Mouse (Mus musculus) T-helper 1 cell (primary cell): ENCODE data around the gene Fchsd2.

Source experiments
- in situ Hi-C: fragments of 300-600 bp; cut with MboI, MseI; formaldehyde crosslinking; loops from one replicate; pipeline ENCODE4 v1.15.1; 2025; ENCODE audit warnings: high pct_unique_total_duplicates

The Fchsd2 gene

DNA sequence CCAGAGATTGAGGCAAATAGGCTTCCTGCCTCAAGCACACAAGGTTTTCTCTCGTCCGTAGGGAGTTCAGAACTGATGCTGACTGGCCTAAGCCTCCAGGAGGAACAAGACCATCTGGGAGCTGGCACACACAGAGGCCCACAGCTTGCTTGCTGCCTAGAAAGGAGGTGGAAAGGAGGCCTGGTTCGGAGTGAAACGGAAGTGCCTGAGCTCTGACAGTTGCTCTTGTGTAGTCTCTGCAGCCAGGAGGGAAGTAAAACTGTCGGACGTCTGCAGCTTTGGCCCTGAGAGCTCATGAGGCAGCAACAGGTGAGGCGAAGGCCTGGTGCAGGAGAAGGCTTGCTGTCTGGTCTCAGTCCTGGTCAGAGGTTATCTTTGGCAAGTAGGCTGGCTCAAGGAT lies at the start of gene Fchsd2:
TSS of gene Fchsd2 (plus strand) at position 246 of the 400 bp plus-strand sequence.
- in situ Hi-C loops = no loop called here

DNA sequence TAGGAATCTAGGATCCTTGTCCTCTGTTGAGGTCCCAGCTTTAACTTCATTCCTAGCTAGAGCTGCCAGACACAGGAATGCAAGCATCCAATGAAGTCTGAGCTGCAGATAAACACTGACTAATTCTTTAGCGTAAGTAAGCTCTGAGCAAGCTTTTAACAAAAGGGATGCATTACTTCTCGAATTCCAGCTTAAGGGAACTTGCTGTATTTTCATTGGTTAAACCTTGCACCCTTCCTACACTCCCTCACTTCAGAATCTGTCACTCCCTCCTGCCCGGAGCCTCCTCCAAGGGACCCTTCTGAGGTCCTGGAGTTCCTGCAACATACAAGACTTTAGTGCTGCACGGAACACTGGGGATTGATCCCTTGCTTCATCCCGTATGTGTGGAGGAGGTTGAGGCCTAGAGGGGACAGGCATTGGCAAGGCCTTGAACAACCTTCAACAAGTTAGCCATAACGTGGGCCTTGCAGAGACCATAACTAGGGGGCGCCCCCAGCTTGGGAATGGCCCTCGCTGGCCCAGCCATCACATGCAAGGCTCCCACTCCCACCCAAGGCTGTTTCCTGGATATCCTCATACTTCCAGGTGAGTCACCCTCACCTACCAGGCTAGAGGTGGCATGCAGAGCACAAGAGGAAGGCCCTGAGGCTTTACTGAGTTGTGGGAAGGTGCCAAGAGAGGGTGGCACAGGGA lies 48.7 kb upstream of the Fchsd2 start:
- in situ Hi-C loops = loop anchor here (5.0 kb wide), 1 partner anchor 52 kb away; no protein-coding TSS in a partner anchor

DNA sequence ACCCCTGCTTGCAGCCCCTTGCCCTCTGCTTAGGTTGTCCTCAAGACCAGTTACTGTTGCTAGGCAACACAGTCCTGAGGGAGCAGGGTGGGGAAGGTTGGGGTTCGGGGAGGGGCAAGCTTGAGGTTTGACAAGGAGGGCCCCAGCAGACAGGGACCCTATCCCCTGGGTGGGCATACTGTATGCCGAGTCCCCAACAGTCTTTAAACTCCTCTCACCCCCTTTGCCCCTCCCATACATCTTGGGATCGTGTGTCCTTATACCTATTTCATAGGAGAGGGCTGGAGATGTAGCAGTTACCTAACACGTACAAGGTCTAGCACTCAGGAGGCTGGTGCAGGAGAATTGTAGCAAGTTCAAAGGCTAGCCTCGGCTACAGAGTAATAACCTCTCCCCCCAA lies 44.4 kb upstream of the Fchsd2 start:
- in situ Hi-C loops = loop anchor here (5.0 kb wide), 1 partner anchor 96 kb away; no protein-coding TSS in a partner anchor

DNA sequence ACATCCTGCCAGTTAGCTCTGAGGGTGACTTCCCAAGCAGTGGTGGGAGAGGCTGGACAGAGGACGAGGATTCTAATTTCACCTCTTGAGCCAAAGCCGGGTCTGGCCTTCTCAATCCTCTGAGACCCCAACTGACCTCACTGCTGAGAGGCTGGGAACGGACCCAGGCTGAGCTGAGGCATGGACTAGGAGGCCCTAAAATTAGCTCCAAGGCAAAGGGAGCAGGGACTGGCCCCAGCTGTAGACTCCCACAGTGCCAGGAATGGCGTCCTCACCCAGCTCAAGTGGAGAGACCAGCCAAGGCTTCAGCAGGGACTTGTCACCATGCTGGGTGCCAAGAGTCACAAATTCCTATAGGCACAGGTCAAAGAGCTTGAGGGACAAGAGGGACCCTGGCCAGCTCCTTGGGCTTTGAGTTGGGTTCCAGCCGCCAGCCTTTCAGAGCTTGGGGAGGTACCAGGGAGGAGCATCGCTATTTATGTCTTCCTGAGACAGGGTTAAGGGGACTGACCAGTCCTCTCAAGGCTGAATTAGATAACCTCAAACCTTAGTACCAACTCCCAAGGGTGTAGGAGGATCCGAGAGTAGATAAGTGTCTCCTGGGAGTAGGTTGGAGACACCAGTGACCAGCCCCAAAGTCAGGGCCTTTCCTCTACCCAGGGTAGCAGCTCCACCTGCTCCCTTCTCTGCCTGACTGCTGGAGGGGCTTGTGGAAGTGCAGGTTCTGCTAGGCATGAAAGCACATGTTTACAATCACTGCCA lies 43.2 kb upstream of the Fchsd2 start:
- in situ Hi-C loops = loop anchor here (5.0 to 25.0 kb wide), 2 partner anchors 97 to 238 kb away; no protein-coding TSS in a partner anchor

DNA sequence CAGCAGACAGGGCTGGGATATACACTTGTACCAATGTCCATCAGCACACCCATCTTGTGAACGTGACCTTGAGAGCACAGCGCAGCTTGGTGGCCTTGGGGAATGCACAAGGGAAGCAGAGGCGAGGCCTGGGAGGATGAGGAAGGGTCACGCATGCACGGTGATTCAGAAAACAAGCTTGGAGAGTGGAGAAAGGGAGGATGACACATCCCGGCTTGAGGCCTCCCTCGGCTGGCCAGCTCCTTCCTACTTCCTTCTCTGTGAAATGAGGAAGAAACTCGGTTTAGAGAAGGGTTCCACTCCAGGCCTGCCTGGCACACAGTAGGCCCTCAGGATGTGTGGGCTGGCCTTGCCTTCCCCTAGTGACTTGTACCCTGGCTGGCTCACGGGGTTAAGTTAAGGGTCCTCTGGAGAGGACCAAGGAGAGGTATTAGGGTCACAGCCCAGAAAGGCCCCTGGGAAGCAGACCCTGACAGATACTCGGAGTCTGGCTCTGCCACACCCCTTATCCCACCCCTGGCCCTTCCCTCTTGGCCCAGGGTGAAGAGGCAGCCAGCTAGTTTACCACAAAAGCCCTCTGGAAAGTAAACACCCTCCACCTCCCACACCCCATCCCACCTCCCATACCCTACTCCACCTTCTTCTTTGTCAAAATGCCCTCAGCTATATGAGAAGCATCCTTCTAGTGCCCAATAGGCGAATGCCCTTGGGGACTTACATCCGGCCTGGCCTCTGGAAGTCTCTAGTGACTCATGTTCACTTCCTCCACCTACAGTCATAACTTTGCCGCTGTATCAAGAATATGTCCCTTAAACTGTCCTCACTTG lies 41.7 kb upstream of the Fchsd2 start:
- in situ Hi-C loops = loop anchor here (25.0 kb wide), 1 partner anchor 236 kb away; no protein-coding TSS in a partner anchor

DNA sequence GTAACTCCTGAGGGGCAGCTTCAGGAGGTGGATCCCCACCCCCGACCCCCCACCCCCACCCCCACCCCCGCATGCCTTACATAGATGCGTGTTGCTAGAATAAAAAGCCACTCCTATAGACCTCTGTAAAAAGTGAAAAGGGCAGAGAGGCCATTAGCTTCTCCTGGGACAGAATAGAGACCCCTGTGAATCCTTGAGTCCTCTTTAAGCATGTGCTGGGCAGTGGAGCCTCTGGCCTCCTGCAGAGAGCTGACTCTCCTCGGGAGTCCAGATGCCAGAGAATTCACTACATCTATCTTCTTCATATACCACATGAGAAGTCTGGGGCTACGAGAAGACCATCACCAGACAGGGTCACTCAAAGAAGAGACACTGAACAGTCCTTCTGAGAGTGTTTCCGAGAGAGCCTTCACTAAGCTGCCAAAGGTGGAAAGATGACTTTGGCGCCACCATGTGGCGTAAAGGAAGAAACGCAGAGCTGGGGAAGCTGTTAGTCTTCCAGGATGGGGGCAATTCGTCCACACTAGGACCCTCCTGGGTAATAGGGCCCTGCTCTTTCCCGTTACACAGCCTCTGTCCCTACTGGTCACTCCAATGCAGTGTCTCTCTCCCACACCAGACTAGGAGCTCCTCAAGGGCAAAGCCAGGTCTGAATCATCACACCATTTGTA lies 41.0 kb upstream of the Fchsd2 start:
- in situ Hi-C loops = loop anchor here (25.0 kb wide), 1 partner anchor 236 kb away; no protein-coding TSS in a partner anchor

DNA sequence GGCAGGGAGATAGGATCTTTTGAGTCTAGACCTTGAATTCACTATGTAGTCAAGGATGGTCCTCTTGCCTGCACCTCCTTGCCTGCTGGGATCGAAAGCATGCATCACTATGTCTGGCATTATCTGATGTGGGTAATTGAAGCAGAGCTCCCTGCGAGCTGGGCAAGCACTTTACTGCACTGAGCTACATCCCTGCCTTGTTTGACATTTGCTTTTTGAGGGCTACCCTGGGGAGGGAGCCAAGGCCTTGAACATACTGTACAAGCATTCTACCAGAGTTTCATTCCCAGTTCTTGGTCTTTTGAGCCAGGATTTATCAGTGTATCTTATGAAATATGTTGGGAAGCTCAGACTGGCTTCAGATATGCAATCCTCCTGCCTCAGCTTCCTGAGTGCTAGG lies 39.5 kb upstream of the Fchsd2 start:
- in situ Hi-C loops = loop anchor here (25.0 kb wide), 1 partner anchor 234 kb away; no protein-coding TSS in a partner anchor

DNA sequence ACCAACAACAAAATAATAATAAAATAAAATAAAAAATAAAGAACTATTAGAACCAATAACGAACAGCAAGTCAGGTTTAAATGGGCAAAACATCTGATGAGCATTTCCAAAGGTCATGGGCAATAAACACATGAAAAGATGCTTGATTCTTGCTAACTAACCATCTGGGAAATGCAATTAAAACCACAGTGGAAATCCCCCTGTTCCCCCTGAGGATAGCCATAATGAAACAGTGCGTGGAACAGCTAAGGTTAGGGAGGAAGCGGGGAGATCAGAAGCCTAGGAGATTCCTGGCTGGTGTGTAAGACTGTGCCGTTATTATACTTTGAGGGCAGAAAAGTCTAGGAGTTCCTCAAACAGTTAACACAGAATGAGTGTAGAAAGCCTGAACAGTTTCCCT lies 35.4 kb upstream of the Fchsd2 start:
- in situ Hi-C loops = loop anchor here (25.0 kb wide), 1 partner anchor 230 kb away; no protein-coding TSS in a partner anchor

DNA sequence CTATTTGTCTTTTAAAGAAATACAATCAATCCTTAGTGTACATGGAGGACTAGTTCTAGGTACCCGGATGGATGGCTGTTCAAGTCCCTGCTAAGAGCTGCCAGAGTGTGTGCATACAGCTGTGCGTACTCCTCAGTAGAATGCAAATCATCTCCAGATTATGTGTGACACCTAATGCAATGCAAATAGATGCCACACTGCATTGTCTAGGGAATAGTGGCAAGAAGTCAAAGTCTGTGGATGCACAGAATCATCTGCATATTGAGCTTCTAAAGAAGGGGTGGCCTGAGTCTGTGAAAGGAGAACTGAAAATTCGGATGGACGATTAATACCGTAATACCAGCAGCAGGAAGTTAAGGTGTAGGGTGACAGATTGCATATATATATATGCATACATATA lies 33.5 kb upstream of the Fchsd2 start:
- in situ Hi-C loops = loop anchor here (25.0 kb wide), 1 partner anchor 228 kb away; no protein-coding TSS in a partner anchor

DNA sequence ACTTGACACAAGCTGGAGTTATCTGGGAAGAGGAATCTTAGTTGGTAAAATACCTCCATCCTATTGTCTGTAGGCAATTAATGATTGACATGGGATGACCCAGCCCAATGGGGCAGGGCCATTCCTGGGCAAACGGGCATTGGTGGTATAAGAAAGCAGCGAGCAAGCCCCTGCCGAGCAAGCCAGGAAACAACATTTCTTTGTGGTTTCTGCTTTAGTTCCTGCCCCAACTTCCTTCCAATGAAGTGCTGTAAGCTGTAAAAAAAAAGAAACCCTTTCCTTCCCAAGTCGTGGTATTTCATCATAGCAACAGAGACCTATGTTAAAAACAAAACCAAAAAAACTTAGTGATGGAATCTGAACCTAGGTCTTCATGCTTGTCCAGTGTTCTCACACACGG lies 32.2 kb upstream of the Fchsd2 start:
- in situ Hi-C loops = loop anchor here (25.0 kb wide), 1 partner anchor 227 kb away; no protein-coding TSS in a partner anchor

DNA sequence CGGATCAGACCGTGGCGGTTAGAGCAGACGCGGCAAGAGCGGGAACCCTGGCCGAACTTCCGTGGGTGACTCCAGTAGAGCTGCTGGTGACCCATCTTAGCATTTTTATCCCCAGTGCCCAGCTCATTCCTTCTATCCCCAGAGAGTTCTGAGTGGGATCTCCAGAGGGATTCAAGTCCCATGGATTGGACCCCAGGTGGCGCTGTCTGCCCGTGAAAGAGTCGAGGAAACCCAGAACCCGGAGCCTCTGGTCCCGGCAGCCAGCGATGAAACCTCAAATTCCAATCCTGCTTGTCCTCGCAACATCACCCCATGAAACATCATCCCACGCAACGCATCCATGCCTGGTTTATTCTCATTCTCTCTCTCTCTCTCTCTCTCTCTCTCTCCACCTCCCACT lies 31.3 kb upstream of the Fchsd2 start:
- in situ Hi-C loops = loop anchor here (25.0 kb wide), 1 partner anchor 226 kb away; no protein-coding TSS in a partner anchor

DNA sequence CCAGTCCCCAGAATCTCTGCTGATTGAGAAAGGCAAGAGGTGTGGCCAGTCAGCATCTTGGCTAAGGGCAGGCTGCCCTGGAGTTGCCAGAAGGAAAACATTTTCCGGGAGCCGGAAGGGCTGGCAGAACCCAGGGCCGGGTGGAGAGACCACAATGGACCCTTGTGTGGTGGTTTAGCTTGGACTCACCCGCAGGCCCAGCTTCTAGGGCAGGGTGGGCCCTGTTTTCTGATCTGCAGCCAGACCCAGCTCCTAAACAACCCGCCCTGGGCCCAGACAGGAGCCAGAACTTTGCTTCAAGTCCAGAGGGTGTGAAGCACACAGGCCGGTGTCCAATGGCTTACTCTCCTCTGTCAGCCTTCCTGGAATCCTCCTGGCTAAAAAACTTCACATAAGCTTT lies 30.4 kb upstream of the Fchsd2 start:
- in situ Hi-C loops = loop anchor here (25.0 kb wide), 1 partner anchor 225 kb away; no protein-coding TSS in a partner anchor

DNA sequence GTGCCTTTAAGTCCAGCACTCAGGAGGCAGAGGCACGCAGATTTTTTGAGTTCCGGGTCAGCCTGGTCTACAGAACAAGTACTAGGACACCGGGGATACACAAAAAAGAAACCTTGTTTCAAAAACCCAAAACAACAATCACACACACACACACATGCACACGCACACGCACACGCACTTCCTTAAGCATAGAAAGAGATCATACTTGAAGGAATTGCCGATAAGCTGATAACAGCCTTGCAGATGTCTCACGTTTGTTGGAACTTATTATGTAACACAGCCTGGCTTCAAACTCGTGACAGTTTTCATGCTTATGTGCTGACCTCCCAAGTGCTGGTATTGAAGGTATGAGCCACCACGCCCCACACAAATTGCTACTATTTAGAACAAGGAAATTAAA lies 29.1 kb upstream of the Fchsd2 start:
- in situ Hi-C loops = loop anchor here (25.0 kb wide), 1 partner anchor 224 kb away; no protein-coding TSS in a partner anchor

DNA sequence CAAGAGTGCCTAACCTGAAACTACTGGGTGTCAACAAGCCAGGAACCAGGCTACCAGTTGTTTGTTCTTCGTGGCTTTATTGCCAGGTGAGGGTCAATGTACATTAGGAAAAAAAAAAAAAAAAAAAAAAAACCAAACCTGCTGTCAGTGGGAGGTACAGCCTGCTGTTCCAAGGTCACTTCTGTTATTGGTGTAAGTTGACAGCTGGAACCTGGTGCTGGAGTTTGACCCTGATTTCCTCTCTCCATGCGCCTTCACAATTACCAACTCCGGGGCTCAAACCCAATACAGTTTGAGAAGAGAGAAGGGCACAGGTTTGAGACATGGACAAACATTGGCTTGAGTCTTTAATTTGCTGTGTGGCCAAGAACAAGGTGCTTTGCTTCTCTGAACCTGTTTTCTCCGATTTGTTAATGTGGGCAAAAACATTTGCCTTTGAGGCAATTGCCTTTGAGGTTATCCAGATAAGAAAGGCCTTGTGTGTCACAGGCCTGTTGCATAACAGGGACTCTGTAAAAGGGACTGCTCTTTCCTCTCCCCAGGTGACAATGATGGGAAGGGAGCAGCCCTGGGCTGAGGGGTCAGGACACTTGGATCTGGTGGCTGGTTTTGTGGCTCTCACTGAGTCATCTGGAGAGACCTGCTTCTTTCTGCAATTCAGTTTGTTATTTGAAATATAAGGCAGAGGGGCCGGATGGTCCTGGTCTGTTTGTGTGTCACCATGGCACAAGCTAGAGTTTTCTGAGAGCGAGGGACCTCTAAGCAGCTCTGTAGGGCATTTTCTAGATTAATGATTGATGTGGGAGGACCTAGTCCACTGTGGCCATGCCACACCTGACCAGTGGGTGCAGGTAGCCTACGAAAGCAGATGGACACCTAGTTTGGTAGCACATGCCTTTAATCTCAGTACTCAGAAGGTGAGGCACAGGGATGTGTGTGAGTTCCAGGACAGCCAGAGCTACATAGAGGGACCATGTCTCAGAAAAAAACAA lies 27.7 kb upstream of the Fchsd2 start:
- in situ Hi-C loops = loop anchor here (25.0 kb wide), 1 partner anchor 222 kb away; no protein-coding TSS in a partner anchor

DNA sequence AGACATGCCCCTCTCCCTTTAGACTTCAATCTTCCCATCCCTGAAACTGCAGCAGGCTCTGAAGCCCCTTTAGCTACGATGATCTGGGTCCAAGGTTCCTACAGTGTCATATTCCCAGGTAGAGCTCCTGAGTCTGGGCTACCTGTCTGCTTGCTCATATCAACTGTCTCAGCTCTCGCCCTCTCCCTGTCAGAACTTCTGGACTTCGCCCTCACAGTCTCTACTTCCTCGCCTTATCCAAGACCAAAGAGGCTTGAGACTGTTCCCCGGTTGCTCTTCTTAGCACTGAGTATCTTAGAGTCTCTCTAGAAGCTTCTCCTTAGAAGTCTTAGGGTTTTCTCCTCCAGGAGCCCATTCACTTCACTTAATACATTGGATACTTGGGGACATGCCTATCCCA lies 26.7 kb upstream of the Fchsd2 start:
- in situ Hi-C loops = loop anchor here (25.0 kb wide), 1 partner anchor 221 kb away; no protein-coding TSS in a partner anchor

DNA sequence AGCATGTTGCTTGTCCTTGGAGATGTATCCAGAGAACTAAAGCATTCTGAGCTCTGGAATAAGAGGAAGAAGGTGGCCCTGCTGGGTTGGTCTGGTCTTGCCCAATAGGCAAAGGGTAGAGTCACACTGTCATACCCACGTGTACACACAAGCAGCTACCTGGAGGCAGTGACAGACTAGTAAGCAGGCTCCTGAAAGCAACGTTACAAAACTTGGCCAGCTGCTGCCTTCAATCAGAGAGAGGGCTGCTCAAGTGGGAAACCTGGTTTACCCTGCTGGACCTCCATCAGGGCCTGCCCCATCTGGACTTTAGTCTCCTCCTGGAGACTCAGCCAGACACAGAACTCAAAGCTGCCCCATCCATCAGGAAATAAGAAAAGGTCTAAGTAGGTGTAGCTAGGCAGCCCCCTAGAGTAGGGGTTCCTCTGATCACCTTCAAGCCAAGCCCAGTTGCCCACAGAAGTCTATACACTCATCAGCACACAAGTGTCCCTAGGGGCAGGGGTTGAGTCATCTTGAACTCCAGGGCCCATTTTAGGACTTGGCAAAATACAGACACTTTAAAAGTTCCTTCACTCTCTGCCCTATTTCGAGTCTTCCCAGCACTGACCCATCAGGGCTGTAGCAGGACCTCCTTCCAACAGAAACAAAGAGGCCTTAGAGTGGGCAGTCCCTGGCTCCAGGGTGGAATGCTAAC lies 25.9 kb upstream of the Fchsd2 start:
- in situ Hi-C loops = loop anchor here (25.0 kb wide), 1 partner anchor 221 kb away; no protein-coding TSS in a partner anchor

DNA sequence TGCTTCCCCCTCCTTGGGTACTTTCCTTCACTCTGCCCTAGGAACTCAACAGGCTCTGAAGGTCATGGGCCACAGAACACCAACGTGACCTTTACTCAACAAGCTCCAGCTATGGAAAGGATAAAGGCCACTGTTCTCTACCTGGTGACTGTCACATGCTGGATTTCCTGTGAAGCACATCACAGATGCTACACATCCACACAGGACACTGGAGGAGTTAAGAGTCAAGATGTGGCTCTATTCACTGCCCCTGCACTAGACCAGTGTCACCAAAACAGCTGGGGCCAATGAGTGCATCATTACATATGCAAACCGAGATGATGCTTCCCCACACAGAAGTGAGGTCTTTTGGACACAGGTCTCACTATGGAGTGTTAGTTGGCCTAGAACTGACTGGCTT lies 25.1 kb upstream of the Fchsd2 start:
- in situ Hi-C loops = loop anchor here (25.0 kb wide), 1 partner anchor 220 kb away; no protein-coding TSS in a partner anchor

DNA sequence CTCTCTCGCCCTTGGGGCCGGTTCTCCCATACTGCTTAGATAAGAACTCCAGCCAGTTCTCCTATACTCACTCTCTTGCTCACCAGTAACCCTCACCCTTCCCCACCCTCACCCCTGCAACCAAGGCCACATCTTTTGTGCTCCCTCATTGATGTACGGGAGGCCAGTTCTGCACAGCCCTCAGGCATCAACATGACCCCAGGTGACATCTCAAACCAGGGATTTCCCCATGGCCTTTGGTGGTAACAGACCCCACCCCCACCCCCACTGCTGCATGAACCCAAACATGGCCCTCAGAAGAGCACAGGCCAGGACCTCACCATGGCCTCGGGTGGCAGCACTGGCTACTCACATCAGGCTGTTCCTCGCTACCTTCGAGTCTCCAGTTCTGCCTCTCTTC lies 23.4 kb upstream of the Fchsd2 start:
- in situ Hi-C loops = loop anchor here (25.0 kb wide), 1 partner anchor 218 kb away; no protein-coding TSS in a partner anchor
